ENCODE assay signal across 10 mouse cellular contexts in the genomic region with DNA sequence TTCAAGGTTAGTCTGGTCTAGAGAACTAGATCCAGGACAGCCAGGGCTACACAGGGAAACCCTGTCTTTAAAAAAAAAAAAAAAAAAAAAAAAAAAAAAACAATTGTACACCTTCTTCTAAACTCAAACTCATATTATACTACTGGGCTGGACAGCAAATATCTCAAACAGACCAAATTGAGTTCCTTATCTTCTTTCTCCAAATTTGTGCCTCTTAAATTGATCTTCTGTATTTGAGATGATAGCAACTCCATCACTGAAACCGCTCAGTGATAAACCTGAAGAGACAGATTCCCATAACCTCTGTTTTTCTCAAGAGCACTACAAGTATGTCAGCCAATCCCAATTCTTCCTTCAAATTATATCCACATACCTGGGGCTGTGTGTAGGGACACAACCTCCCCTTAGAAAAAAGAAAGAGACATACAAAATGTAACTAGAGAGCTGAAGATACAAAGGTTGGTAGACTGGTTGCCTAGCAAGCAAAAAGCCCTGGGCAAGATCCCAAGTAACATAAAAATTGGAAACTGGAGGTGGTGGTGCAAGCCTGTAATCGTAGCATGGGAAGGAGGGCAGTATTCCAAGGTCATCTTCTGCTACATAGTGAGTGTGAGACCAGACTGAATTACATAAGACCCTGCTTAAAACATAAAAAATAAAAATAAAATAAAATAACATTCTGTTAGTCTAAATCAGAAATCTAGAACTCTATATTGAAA. TPM values are rescaled to one million over a fixed set of nuclear protein-coding genes. Genes with fewer than 3 reads are reported as not detected.
DNase-seq lines count a peak whose midpoint lies in the region; ATAC-seq and TF ChIP-seq lines count a peak whose summit lies in the region.
"Had no signal": no experiment of that assay in that cellular context is flagged by ENCODE, and none has a peak within 500 bp of the region (broad histone marks: within the 10 kb centered on the region; RNA-seq: fewer than 3 reads in every experiment).

No protein-coding gene starts in this region.

- H3K4me1 ChIP-seq in kidney, embryonic 14.5 days (ENCODE audit: control insufficient read depth, insufficient read depth, low read length), result no peaks in the 10 kb centered on the region
- no peaks in the 10 kb centered on the region for H3K4me1 ChIP-seq in midbrain, embryonic 11.5 days (ENCODE audit: control insufficient read depth, insufficient read depth, low read length)
- H3K4me1 ChIP-seq in midbrain, postnatal 0 days (ENCODE audit: insufficient read depth, low read length), result no peaks in the 10 kb centered on the region
- H3K4me1 ChIP-seq: embryonic facial prominence, embryonic 15.5 days had no signal

- WGBS in kidney, embryonic 14.5 days, result 79% methylated on average over 2 of the region's 2 CpGs
- 91% methylated on average over 2 of the region's 2 CpGs for WGBS in midbrain, embryonic 11.5 days
- WGBS in midbrain, postnatal 0 days, result 80% methylated on average over 2 of the region's 2 CpGs

- ATAC-seq in kidney, embryonic 14.5 days (ENCODE audit: low FRiP score, low TSS enrichment), result no peak
- no peak for ATAC-seq in midbrain, embryonic 11.5 days (ENCODE audit: low FRiP score)
- ATAC-seq in midbrain, postnatal 0 days (ENCODE audit: low FRiP score), result no peak

- DNase-seq in kidney, adult 11 months, result peak; percentile 64
- DNase-seq in midbrain, embryonic 11.5 days (ENCODE audit: low spot score, missing footprints), result peak; percentile 45
- DNase-seq in midbrain, postnatal 0 days (ENCODE audit: low spot score), result no peak
- DNase-seq in kidney, postnatal 36 days, result peak; percentile 39 to 74
- no peak for DNase-seq in thymus, postnatal 36 days
- DNase-seq in ovary, postnatal 36 days (ENCODE audit: low spot score), result no peak
- DNase-seq: right cerebral cortex, postnatal 25 days had no signal

- no peak overlapping the region for H3K4me2 ChIP-seq in kidney, embryonic 14.5 days (replicated peaks; ENCODE audit: low read depth, low read length)
- H3K4me2 ChIP-seq in midbrain, embryonic 11.5 days, result no peak overlapping the region
- H3K4me2 ChIP-seq in midbrain, postnatal 0 days (ENCODE audit: low read depth, low read length, poor library complexity, severe bottlenecking), result no peak overlapping the region
- H3K4me2 ChIP-seq: embryonic facial prominence, embryonic 15.5 days; hindbrain, embryonic 14.5 days had no signal

- no peak for TF ChIP-seq CTCF in midbrain, postnatal 0 days (IDR thresholded peaks at IDR 0.05)

- no peak overlapping the region for H3K9ac ChIP-seq in kidney, embryonic 14.5 days (ENCODE audit: low read depth, low read length)
- H3K9ac ChIP-seq in midbrain, embryonic 11.5 days (ENCODE audit: low read length), result no peak overlapping the region
- H3K9ac ChIP-seq in midbrain, postnatal 0 days (replicated peaks; ENCODE audit: low read length, poor library complexity, severe bottlenecking), result no peak overlapping the region
- H3K9ac ChIP-seq: embryonic facial prominence, embryonic 15.5 days; hindbrain, embryonic 14.5 days had no signal

- no peaks in the 10 kb centered on the region for H3K27me3 ChIP-seq in kidney, embryonic 14.5 days (ENCODE audit: control insufficient read depth, insufficient read depth, low read length)
- no peaks in the 10 kb centered on the region for H3K27me3 ChIP-seq in midbrain, embryonic 11.5 days (ENCODE audit: control insufficient read depth, insufficient read depth, low read length)
- H3K27me3 ChIP-seq in midbrain, postnatal 0 days (ENCODE audit: insufficient read depth, low read length), result no peaks in the 10 kb centered on the region
- H3K27me3 ChIP-seq: embryonic facial prominence, embryonic 15.5 days had no signal

- H3K36me3 ChIP-seq in kidney, embryonic 14.5 days (ENCODE audit: control insufficient read depth, insufficient read depth, low read length), result peaks cover 3% of the 10 kb centered on the region; the same call in 1 of the 2 replicates
- no peaks in the 10 kb centered on the region for H3K36me3 ChIP-seq in midbrain, embryonic 11.5 days (ENCODE audit: control insufficient read depth, insufficient read depth, low read length)
- H3K36me3 ChIP-seq in midbrain, postnatal 0 days (ENCODE audit: insufficient read depth, low read length), result no peaks in the 10 kb centered on the region

- no peak overlapping the region for H3K4me3 ChIP-seq in kidney, embryonic 14.5 days (ENCODE audit: low read length)
- no peak overlapping the region for H3K4me3 ChIP-seq in midbrain, embryonic 11.5 days (ENCODE audit: low read depth, low read length)
- no peak overlapping the region for H3K4me3 ChIP-seq in midbrain, postnatal 0 days (ENCODE audit: low read depth, low read length)
- H3K4me3 ChIP-seq: embryonic facial prominence, embryonic 15.5 days had no signal

- H3K9me3 ChIP-seq in kidney, embryonic 14.5 days (ENCODE audit: control insufficient read depth, low read length), result no peaks in the 10 kb centered on the region
- no peaks in the 10 kb centered on the region for H3K9me3 ChIP-seq in midbrain, embryonic 11.5 days (ENCODE audit: control insufficient read depth, low read length)
- no peaks in the 10 kb centered on the region for H3K9me3 ChIP-seq in midbrain, postnatal 0 days (ENCODE audit: low read length)
- H3K9me3 ChIP-seq: embryonic facial prominence, embryonic 15.5 days had no signal

- no peak overlapping the region for H3K27ac ChIP-seq in kidney, embryonic 14.5 days (ENCODE audit: low read depth, low read length)
- H3K27ac ChIP-seq in midbrain, embryonic 11.5 days (ENCODE audit: low read depth, low read length), result no peak overlapping the region
- H3K27ac ChIP-seq in midbrain, postnatal 0 days (ENCODE audit: low read depth, low read length), result no peak overlapping the region
- H3K27ac ChIP-seq: hindbrain, embryonic 14.5 days had no signal

RNA-seq across cellular contexts. Expression of a gene that starts 10.8 kb away (rescaled TPM):
- polyA plus RNA-seq in kidney, embryonic 14.5 days (2014; fragmentation: Nextera tagmentation; extraction: Ambion mirVana), result 94.1 and 94.7 TPM in 2 replicates
- polyA plus RNA-seq in midbrain, embryonic 11.5 days (2014; fragmentation: Nextera tagmentation; extraction: Ambion mirVana), result 85.9 and 90.2 TPM in 2 replicates
- 45.5 and 54.4 TPM in 2 replicates for total RNA-seq in midbrain, postnatal 0 days (2014; rRNA removed)
- 36.8 and 37.5 TPM in 2 replicates for polyA plus RNA-seq in midbrain, postnatal 0 days (2015; fragmentation: Nextera tagmentation; extraction: Ambion mirVana)

RNA-seq across cellular contexts. Expression of a gene that starts 39.2 kb away (rescaled TPM):
- 264 and 339 TPM in 2 replicates for polyA plus RNA-seq in kidney, embryonic 14.5 days (2014; fragmentation: Nextera tagmentation; extraction: Ambion mirVana)
- polyA plus RNA-seq in midbrain, embryonic 11.5 days (2014; fragmentation: Nextera tagmentation; extraction: Ambion mirVana), result 276 and 277 TPM in 2 replicates
- total RNA-seq in midbrain, postnatal 0 days (2014; rRNA removed), result 64.0 and 68.0 TPM in 2 replicates
- 228 and 230 TPM in 2 replicates for polyA plus RNA-seq in midbrain, postnatal 0 days (2015; fragmentation: Nextera tagmentation; extraction: Ambion mirVana)

RNA-seq across cellular contexts. Expression of a gene that starts 54.2 kb away (rescaled TPM):
- polyA plus RNA-seq in kidney, embryonic 14.5 days (2014; fragmentation: Nextera tagmentation; extraction: Ambion mirVana), result 17.9 and 22.8 TPM in 2 replicates
- polyA plus RNA-seq in midbrain, embryonic 11.5 days (2014; fragmentation: Nextera tagmentation; extraction: Ambion mirVana), result 46.8 and 48.8 TPM in 2 replicates
- 121 and 158 TPM in 2 replicates for total RNA-seq in midbrain, postnatal 0 days (2014; rRNA removed)
- polyA plus RNA-seq in midbrain, postnatal 0 days (2015; fragmentation: Nextera tagmentation; extraction: Ambion mirVana), result 22.9 and 27.4 TPM in 2 replicates

Comparison
In these comparisons a context has a peak if more than half of its experiments do, and no peak if none do; other contexts are left out.
1. DNase-seq: peak in kidney, adult 11 months (single experiment), midbrain, embryonic 11.5 days (single experiment) and kidney, postnatal 36 days (2 of 2); none in midbrain, postnatal 0 days (single experiment), thymus, postnatal 36 days (0 of 2) and ovary, postnatal 36 days (single experiment).